Mouse (Mus musculus) urinary bladder, postnatal 0 days (tissue): Measurements from ENCODE around the gene Idh3g. TPM values are rescaled to one million over a fixed set of nuclear protein-coding genes. Genes with fewer than 3 reads are reported as not detected.

ENCODE experiments used
- polyA plus RNA-seq: library from polyadenylated mRNA; unstranded; fragments of >200 nt; fragmentation: Nextera tagmentation; extraction: Ambion mirVana; gene quantifications from 2 replicates; pipeline ENCODE4 v1.2.1, GENCODE M21; 2015

The Idh3g gene
- polyA plus RNA-seq = 146 and 154 TPM in 2 replicates

DNA sequence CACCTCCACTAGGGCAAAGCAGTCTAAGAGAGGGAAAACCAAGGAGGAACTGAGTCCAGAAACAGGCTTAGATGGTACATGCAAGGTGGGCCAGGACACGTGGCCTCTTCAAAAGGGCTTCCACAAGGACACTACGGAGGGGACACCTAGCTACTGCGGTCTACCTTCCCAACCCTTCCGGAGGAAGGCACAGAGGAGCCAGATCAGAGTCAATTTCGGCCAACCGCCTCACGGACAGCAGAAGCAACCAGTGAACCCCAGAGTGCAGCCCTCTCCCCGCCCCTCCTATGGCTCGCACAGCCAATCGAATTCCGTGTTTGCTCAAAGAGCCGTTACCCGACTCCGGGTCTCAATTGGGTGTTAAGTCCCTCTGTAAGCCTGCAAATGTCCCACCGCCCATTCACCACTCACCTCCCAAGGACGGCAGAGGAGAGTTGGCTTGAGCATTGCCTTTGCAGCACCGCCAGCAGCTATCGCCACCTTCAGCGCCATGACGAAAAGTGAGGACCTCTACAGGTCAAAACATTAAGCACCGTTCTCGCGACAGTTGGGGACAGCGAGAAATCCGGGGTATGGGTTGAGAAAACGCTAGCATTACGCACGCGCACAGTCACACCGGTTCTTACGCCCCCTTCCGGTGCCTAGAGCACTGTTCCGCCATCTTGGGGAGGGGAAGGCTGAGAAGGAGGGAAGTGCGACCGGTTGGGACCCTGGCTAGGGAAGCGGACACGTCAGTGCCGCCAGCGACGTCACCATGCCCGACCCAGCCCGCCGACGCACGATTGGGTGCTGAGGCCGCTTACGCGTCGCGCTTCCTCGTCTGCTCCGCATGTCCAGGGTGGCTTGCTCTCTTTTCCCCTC is at the start of gene Idh3g, which contains the start of gene Ssr4:
Gene Idh3g (minus strand): TSS at position 534 of the 861 bp plus-strand sequence.
Gene Ssr4 (plus strand): TSS at position 665 of the 861 bp plus-strand sequence.

DNA sequence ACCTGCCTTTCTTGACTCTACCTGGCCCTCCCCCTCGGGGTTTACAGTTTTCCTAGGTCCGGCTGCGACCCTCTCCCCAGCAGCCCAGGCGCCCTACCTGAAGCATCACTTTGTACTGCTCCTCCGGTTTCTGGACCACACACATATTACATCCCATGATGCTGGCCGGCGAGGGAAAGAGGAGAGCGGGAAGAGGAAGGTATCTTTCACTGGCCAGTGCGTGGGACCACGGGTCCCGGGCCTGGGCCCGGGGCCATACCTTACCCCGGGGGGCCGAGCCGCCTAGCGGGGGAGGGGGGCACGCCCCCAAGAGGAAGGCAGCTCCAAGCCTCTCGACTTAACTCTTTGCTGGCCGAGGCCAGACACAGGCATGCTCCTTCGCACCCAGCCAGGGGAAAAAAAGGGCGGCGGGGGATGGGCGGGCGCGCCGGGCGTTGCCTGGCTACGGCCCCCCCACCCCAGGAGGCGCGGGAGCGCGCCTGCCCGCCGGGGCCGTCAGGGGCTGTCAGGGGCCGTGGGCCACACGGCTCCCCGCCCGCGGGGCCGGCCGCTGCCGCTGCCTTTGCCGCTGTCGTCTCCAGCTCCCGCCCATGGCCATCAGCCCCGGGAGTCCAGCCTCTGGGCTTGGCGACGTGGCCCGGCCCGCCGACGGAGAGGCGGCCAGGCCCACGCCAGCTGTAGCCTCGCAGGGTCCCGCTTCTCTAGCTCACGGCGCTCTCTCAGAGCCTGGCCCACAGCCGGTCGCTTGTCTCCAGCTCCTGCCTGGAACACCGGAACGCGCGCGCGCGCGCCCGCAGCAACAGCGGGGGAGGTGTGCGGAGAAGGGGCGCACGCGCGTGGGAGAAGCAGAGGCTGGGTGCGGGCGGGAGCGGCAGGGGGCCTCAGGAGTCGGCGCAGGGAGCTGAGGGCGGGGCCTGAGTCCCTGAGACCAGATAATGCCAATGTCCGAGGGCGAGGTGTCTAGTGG is 37.8 kb upstream of the Idh3g start, which contains the start of gene Pdzd4:
Gene Pdzd4 (minus strand): TSS at position 785 of the 967 bp plus-strand sequence.

DNA sequence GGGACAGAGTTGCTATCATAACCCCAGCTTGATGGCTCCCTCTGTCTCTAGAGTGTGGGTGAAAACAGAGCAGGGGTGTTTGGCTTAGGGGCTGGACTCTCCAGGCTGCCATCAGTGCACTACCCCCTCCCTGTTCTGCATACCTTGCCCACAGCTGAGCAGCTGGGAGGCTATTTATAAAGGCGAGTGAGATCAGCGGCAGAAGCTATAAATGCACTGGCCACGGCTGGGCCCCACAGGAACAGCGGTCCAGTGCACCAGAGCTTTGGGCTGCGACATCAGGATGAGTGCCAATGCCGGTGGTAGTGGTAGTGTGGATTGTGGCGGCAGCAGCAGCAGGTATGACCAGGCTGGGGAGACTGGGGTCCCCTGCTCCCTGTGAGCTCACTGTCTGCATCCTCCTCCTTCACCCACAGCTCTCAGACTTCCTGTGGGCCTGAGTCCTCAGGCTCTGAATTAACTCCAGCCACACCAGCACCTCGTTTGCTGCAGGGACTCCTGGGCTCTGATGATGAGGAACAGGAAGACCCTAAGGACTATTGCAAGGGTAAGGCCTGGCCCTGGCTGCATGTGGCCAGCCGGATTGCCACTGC is 12.4 kb downstream of the Idh3g start, which contains the start of gene Srpk3:
Gene Srpk3 (plus strand): TSS at position 238 of the 593 bp plus-strand sequence.

DNA sequence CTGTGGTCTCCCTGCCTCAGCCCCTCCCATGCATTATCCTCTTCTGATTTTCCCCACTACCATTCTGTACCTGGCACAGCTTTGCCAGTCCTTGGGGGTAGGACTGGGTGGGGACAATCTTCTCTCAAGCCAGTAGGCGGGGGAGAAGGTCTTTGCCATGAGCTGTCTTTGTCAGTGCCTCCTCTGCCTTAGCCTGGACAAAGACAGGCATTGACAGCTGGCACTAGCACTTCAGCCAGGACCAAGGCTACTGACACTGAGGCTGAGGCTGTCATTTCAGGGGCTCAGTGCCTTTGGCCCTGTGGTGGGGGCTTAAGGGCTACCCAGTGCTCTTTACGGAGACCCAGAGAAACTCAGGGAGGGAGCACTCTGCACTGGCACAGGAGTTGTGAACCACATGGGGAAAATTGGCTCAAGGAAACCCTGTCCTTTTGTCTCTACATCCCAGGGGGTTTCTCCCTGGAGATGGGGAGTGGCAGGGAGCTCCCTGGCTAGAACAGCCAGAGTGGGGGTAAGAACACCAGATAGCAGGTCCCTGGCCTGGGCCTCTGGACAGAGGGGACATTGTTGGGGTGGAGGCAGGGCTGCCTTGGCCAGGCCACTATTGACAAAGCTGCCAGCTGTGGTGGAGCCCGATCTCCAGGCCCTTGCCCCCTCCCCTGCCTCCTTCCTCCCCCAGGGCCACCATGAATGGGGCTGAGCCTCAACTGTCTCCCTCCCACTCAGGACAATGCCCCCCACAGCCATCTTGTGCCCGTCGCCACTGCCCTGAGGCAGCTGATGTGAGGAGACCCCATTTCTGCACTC is 30.2 kb downstream of the Idh3g start, which contains the start of gene Plxnb3:
Gene Plxnb3 (plus strand): TSS at position 757 of the 807 bp plus-strand sequence.

Other genes starting within 250 kb of the Idh3g start
- gene Dusp9, start 147.5 kb downstream of the Idh3g start, polyA plus RNA-seq = 8.1 and 8.2 TPM in 2 replicates
- gene Pnck, start 126.8 kb downstream of the Idh3g start, polyA plus RNA-seq = 135 and 159 TPM in 2 replicates
- 7.3 and 9.2 TPM in 2 replicates for gene Slc6a8, start 113.7 kb downstream of the Idh3g start, polyA plus RNA-seq
- 248 and 249 TPM in 2 replicates for gene Bcap31, start 70.7 kb downstream of the Idh3g start, polyA plus RNA-seq
- 14.5 and 18.4 TPM in 2 replicates for gene Abcd1, start 70.3 kb downstream of the Idh3g start, polyA plus RNA-seq
- 0.11 and 0.16 TPM in 2 replicates for gene Plxnb3, start 29.8 kb downstream of the Idh3g start, polyA plus RNA-seq
- 1.3 and 1.7 TPM in 2 replicates for gene Srpk3, start 12.5 kb downstream of the Idh3g start, polyA plus RNA-seq
- gene Ssr4, start 131 bp upstream of the Idh3g start, polyA plus RNA-seq = 258 and 286 TPM in 2 replicates
- 0.34 and 0.37 TPM in 2 replicates for gene Pdzd4, start 38.1 kb upstream of the Idh3g start, polyA plus RNA-seq
- 0.06 TPM in 1 of 2 replicates, not detected in the other for gene Avpr2, start 105.2 kb upstream of the Idh3g start, polyA plus RNA-seq
- gene L1cam, start 109.2 kb upstream of the Idh3g start, polyA plus RNA-seq = 4.1 and 5.6 TPM in 2 replicates
- 1.2 and 3.3 TPM in 2 replicates for gene Arhgap4, start 135.0 kb upstream of the Idh3g start, polyA plus RNA-seq
- gene Naa10, start 135.0 kb upstream of the Idh3g start, polyA plus RNA-seq = 87.1 and 94.9 TPM in 2 replicates
- gene Renbp, start 144.0 kb upstream of the Idh3g start, polyA plus RNA-seq = 40.5 and 45.6 TPM in 2 replicates
- gene Hcfc1, start 179.5 kb upstream of the Idh3g start, polyA plus RNA-seq = 17.5 and 18.5 TPM in 2 replicates
- 48.4 and 55.3 TPM in 2 replicates for gene Irak1, start 237.0 kb upstream of the Idh3g start, polyA plus RNA-seq